Mouse (Mus musculus) erythroblast, adult 5-6 weeks (primary cell): ENCODE data around the gene Actn4. TPM values are rescaled to one million over a fixed set of nuclear protein-coding genes. Genes with fewer than 3 reads are reported as not detected.
A peak's percentile ranks its signal among the peaks of the same experiment; 100 is the strongest.

Source experiments
- ATAC-seq: replicated peaks from 2 replicates; pipeline ENCODE4 v1.8.0; 2016; ENCODE audit warnings: moderate number of reproducible peaks, mild to moderate bottlenecking, moderate TSS enrichment, inconsistent platforms; ENCODE audit not compliant: poor library complexity, low FRiP score, severe bottlenecking
- total RNA-seq, 2 experiments: library from RNA; stranded (forward) in 1 of 2; stranded (reverse) in 1 of 2; fragments of 150-400 nt in 1 of 2; fragments of 200-764, 138-1000 nt in 1 of 2; gene quantifications; 2 replicates each; pipeline versions ENCODE4 v1.2.3 to v1.2.4; 2015 to 2017; ENCODE audit warnings: low replicate concordance in 2 of 2

Actn4 gene
- total RNA-seq, 2 experiments from 2014 or later, result 45.1 to 55.3 TPM

GRCm38 (mm10) chr7:28866769-28867507 lies 95.2 kb downstream of the Actn4 start:
- 0 out of 2 replicates have a peak, but pooled peaks have one; percentile 9 for ATAC-seq

- ATAC-seq, result 0 out of 2 replicates have a peak, but pooled peaks have one; percentile 31
Measured at GRCm38 (mm10) chr7:28865481-28866300, 96.4 kb downstream of the Actn4 start.

GRCm38 (mm10) chr7:28864288-28864750 lies 97.8 kb downstream of the Actn4 start:
- no peak for ATAC-seq

GRCm38 (mm10) chr7:28863540-28863939 lies 98.6 kb downstream of the Actn4 start, which contains the start of gene Lgals7:
TSS of gene Lgals7 (plus strand) at chr7:28863853.
- no peak for ATAC-seq

GRCm38 (mm10) chr7:28862817-28863499 lies 99.2 kb downstream of the Actn4 start:
- no peak for ATAC-seq

- ATAC-seq, result no peak
Measured at GRCm38 (mm10) chr7:28860898-28861297, 101.2 kb downstream of the Actn4 start.

- ATAC-seq, result no peak
Measured at GRCm38 (mm10) chr7:28859953-28860352, 102.2 kb downstream of the Actn4 start.

- ATAC-seq, result no peak
Measured at GRCm38 (mm10) chr7:28850642-28851041, 111.5 kb downstream of the Actn4 start.

- peak; percentile 55 for ATAC-seq
Measured at GRCm38 (mm10) chr7:28849700-28850236, 112.4 kb downstream of the Actn4 start.

GRCm38 (mm10) chr7:28847273-28847672 lies 114.9 kb downstream of the Actn4 start:
- ATAC-seq, result no peak

Other genes with a start within 250 kb of the Actn4 start
- gene Fbxo17, start 245.5 kb downstream of the Actn4 start, total RNA-seq (2015; ENCODE audit: low replicate concordance), result 1.3 TPM in 1 of 2 replicates, not detected in the other
- gene Fbxo17, start 245.5 kb downstream of the Actn4 start, total RNA-seq (2017; ENCODE audit: low replicate concordance), result 2.4 TPM in 1 of 2 replicates, not detected in the other
- 31.1 and 44.8 TPM in 2 replicates for gene Mrps12, start 220.5 kb downstream of the Actn4 start, total RNA-seq (2015; ENCODE audit: low replicate concordance)
- 6.1 and 8.1 TPM in 2 replicates for gene Mrps12, start 220.5 kb downstream of the Actn4 start, total RNA-seq (2017; ENCODE audit: low replicate concordance)
- gene Sars2, start 220.3 kb downstream of the Actn4 start, total RNA-seq (2015; ENCODE audit: low replicate concordance), result 0.84 TPM in 1 of 2 replicates, not detected in the other
- 1.8 and 4.3 TPM in 2 replicates for gene Sars2, start 220.3 kb downstream of the Actn4 start, total RNA-seq (2017; ENCODE audit: low replicate concordance)
- gene Ccer2, start 206.2 kb downstream of the Actn4 start, total RNA-seq (2015; ENCODE audit: low replicate concordance), result not detected in 2 replicates
- gene Ccer2, start 206.2 kb downstream of the Actn4 start, total RNA-seq (2017; ENCODE audit: low replicate concordance), result not detected in 2 replicates
- 18.3 and 21.5 TPM in 2 replicates for gene Sirt2, start 195.6 kb downstream of the Actn4 start, total RNA-seq (2015; ENCODE audit: low replicate concordance)
- gene Sirt2, start 195.6 kb downstream of the Actn4 start, total RNA-seq (2017; ENCODE audit: low replicate concordance), result 6.0 and 9.8 TPM in 2 replicates
- 2.9 and 3.8 TPM in 2 replicates for gene Nfkbib, start 194.8 kb downstream of the Actn4 start, total RNA-seq (2015; ENCODE audit: low replicate concordance)
- gene Nfkbib, start 194.8 kb downstream of the Actn4 start, total RNA-seq (2017; ENCODE audit: low replicate concordance), result 2.2 and 3.6 TPM in 2 replicates
- 21.1 and 25.0 TPM in 2 replicates for gene Rinl, start 173.4 kb downstream of the Actn4 start, total RNA-seq (2015; ENCODE audit: low replicate concordance)
- 9.9 and 13.4 TPM in 2 replicates for gene Rinl, start 173.4 kb downstream of the Actn4 start, total RNA-seq (2017; ENCODE audit: low replicate concordance)
- 98.6 and 172 TPM in 2 replicates for gene Hnrnpl, start 153.8 kb downstream of the Actn4 start, total RNA-seq (2015; ENCODE audit: low replicate concordance)
- 98.1 and 140 TPM in 2 replicates for gene Hnrnpl, start 153.8 kb downstream of the Actn4 start, total RNA-seq (2017; ENCODE audit: low replicate concordance)
- gene Ech1, start 137.1 kb downstream of the Actn4 start, total RNA-seq (2015; ENCODE audit: low replicate concordance), result 36.6 and 59.0 TPM in 2 replicates
- gene Ech1, start 137.1 kb downstream of the Actn4 start, total RNA-seq (2017; ENCODE audit: low replicate concordance), result 23.2 and 31.8 TPM in 2 replicates
- 1.7 TPM in 1 of 2 replicates, not detected in the other for gene Lgals4, start 128.5 kb downstream of the Actn4 start, total RNA-seq (2015; ENCODE audit: low replicate concordance)
- 2.4 TPM in 1 of 2 replicates, not detected in the other for gene Lgals4, start 128.5 kb downstream of the Actn4 start, total RNA-seq (2017; ENCODE audit: low replicate concordance)
- gene Lgals7, start 98.5 kb downstream of the Actn4 start, total RNA-seq (2015; ENCODE audit: low replicate concordance), result not detected in 2 replicates
- not detected in 2 replicates for gene Lgals7, start 98.5 kb downstream of the Actn4 start, total RNA-seq (2017; ENCODE audit: low replicate concordance)
- gene Capn12, start 80.9 kb downstream of the Actn4 start, total RNA-seq (2015; ENCODE audit: low replicate concordance), result not detected in 2 replicates
- gene Capn12, start 80.9 kb downstream of the Actn4 start, total RNA-seq (2017; ENCODE audit: low replicate concordance), result 0.26 and 0.42 TPM in 2 replicates
- gene Eif3k, start 19.5 kb upstream of the Actn4 start, total RNA-seq (2015; ENCODE audit: low replicate concordance), result 50.7 and 81.1 TPM in 2 replicates
- 115 and 133 TPM in 2 replicates for gene Eif3k, start 19.5 kb upstream of the Actn4 start, total RNA-seq (2017; ENCODE audit: low replicate concordance)
- 5.6 and 6.7 TPM in 2 replicates for gene Map4k1, start 19.7 kb upstream of the Actn4 start, total RNA-seq (2015; ENCODE audit: low replicate concordance)
- 11.3 and 11.8 TPM in 2 replicates for gene Map4k1, start 19.7 kb upstream of the Actn4 start, total RNA-seq (2017; ENCODE audit: low replicate concordance)
- gene Ryr1, start 162.8 kb upstream of the Actn4 start, total RNA-seq (2015; ENCODE audit: low replicate concordance), result 0.21 TPM in 1 of 2 replicates, not detected in the other
- gene Ryr1, start 162.8 kb upstream of the Actn4 start, total RNA-seq (2017; ENCODE audit: low replicate concordance), result under 0.01 TPM in 1 of 2 replicates, not detected in the other
- gene Rasgrp4, start 172.5 kb upstream of the Actn4 start, total RNA-seq (2015; ENCODE audit: low replicate concordance), result 3.5 and 23.4 TPM in 2 replicates
- gene Rasgrp4, start 172.5 kb upstream of the Actn4 start, total RNA-seq (2017; ENCODE audit: low replicate concordance), result 4.7 and 5.5 TPM in 2 replicates
- gene Fam98c, start 193.9 kb upstream of the Actn4 start, total RNA-seq (2015; ENCODE audit: low replicate concordance), result 2.1 and 4.6 TPM in 2 replicates
- 1.5 and 2.7 TPM in 2 replicates for gene Fam98c, start 193.9 kb upstream of the Actn4 start, total RNA-seq (2017; ENCODE audit: low replicate concordance)
- gene Ggn, start 207.9 kb upstream of the Actn4 start, total RNA-seq (2015; ENCODE audit: low replicate concordance), result not detected in 2 replicates
- not detected in 2 replicates for gene Ggn, start 207.9 kb upstream of the Actn4 start, total RNA-seq (2017; ENCODE audit: low replicate concordance)
- 0.77 and 0.84 TPM in 2 replicates for gene Spred3, start 208.1 kb upstream of the Actn4 start, total RNA-seq (2015; ENCODE audit: low replicate concordance)
- 0.84 and 0.85 TPM in 2 replicates for gene Spred3, start 208.1 kb upstream of the Actn4 start, total RNA-seq (2017; ENCODE audit: low replicate concordance)
- gene Psmd8, start 218.4 kb upstream of the Actn4 start, total RNA-seq (2015; ENCODE audit: low replicate concordance), result 37.1 and 71.3 TPM in 2 replicates
- gene Psmd8, start 218.4 kb upstream of the Actn4 start, total RNA-seq (2017; ENCODE audit: low replicate concordance), result 50.2 and 52.3 TPM in 2 replicates